Mouse (Mus musculus): ENCODE data around the gene Commd2.

Gene Commd2

DNA sequence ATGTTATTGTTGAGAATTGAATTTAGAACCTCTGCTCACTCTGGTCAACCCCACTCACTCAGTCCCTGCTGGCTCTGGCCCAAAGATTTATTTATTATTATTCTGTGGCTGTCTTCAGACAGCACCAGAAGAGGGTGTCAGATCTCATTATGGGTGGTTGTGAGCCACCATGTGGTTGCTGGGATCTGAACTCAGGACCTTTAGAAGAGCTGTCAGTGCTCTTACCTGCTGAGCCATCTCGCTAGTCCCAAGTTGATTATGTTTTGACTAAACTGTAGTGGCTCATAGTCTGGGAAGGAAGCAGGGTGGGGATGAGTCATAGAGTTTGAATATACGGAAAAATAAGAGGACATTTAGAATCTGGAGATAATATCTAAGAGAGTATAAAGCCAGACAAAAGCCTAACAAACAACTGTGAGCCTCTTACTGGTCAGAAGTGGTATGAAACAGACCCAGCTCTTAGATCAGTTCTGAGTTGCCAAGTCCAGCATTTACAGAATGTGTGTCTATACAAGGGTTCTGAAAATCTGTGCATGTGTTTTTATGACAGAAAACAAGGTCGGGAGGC, 39.0 kb downstream of the Commd2 start:
- DNase-seq: no peak

DNA sequence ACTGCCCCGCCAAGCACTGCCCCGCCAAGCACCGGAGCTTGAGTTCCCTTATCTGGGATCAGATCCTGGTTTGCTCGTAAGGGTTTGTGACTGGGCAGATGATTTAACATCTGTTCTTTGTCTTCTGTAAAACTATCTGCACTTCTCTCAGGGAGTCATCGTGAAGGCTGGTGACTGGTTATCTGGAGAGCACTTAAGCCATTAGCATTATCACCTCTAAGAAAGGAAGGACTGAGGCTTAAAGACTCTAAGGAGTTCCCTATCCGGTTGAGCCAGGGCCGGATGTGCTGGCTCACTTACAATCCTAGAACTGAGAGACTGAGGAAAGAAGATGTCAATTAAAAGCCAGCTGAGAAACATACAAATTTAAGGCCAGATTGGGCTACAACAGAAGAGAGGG, 39.7 kb downstream of the Commd2 start:
- DNase-seq: no peak

DNA sequence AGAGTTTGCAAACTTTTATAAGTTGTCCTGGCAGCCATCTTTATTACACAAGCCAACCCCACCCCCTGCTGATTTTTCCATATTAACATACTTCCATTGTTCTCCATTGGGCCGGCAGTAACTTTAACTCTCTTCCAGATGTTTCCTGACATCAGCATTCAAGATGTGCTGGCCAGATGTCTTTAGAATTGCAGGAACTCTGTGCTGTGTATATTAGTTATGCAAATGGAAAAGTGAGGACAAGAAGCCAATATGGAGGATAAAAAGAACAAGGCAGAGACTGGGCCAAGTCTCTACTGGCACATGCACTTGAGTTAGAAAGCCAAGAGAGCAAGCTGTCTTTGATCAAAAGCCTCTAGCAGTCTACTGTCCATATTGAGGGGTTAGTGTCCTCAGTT, 46.9 kb downstream of the Commd2 start:
- DNase-seq: no peak

DNA sequence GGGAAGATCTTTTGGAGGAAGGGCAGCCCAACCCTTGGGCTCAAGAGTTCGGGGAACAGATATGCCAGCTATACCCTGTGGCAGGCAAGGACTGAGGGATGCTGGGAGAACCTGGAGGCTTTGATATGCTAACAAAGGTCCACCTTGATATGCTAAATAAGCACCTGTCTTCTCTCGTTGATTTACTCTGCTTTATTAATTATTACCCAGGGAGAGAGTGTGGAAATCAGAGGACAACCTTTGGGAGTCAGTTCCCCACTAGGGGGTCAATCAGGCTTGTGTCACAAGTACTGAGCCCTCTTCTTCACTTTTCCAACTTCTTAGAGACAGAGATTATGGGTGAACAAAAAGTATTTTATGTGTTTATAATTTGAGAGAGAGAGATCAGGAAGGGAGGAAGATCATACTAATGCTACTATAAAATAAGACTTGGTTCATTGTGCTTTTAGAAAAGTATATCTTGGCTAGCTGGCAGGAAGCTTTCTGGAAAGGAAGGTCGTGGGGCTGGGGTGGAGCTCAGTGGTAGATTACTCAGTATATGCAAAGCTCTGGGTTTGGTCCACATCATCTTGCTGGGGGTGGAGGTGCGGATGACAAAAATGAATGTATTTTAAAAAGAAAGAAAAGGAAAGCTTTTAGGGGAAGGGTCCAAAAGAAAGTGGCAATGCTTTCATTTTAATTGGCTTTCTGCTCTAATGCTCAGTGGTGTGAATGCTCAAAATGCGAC, 47.5 kb downstream of the Commd2 start:
- no peak for DNase-seq

DNA sequence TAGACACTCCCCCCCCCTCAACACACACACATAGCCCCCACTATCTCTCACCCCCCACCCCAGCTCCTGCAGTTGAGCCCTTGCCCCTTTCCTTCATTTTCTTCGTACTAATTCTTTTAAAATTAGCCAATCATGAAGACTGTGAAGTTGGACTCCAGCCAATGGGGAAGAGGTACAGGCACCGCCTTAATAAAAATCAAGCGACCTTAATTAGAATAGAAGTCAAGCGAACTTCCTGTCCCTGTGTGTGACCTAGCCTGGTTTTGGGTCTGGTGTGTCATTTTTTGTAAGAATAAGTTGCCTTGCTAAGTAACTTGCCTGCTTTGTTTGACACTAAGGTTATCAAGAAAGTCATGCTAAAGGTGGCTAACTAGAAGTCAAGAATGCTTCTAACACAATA, 48.9 kb downstream of the Commd2 start:
- no peak for DNase-seq

DNA sequence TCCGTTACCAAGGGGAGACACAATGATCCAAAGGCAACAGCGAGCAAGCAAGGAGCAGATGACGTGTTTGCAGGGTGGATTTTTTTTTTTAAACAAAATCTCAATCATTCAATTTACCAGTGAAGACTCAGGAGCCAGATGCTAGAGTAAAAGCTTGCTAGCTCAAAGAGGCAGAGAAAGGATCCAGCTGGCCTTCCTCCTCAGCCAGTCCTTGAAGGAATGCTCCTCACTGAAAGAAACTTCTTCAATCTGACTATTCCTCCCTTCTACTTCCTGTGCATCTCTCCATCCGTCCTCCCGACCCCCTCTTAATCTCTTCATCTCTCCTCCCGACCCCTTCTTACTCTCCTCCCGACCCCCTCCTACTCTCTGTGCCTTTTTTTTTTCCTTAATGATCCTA, 54.9 kb downstream of the Commd2 start:
- DNase-seq: no peak

DNA sequence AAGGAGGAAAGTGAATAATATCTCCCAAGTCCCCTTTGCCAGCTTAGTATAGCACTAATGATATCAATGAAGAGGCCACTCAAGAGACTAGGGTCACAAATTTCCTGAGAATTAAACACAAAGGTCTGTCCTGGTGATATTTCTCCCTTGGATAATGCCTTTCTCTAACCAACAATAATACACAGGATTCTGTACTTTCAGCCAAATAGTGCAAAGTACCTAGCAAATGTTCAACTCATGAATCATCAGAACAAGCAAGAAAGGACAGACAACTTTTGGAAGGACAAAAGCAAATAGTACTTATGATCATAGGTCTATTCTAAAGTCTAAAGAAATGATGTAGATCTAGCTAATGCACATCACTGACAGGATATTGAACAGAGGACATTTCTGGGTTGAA, 56.0 kb downstream of the Commd2 start:
- no peak for DNase-seq
